Mouse (Mus musculus) left cerebral cortex, adult 2 months (tissue): ENCODE measurements around the gene Zfp58. TPM values are rescaled to one million over a fixed set of nuclear protein-coding genes. Genes with fewer than 3 reads are reported as not detected.
"Not testable (repeated sequence)": the region's sequence is repeated elsewhere in the genome, so short reads cannot be mapped to it uniquely, and the experiment has no call there.

Source experiments
- DNase-seq, 2 experiments: peaks; one replicate each; pipeline ENCODE4 v3.0.0; 2021 to 2022; ENCODE audit warnings: low spot score in 2 of 2, mixed read lengths in 1 of 2; ENCODE audit errors: extremely low spot score in 1 of 2
- H3K27ac ChIP-seq: fragments of 200-600 bp; 2 replicates; pipeline ENCODE4 v1.8.1; 2022
- H3K4me3 ChIP-seq: fragments of 200-600 bp; 2 replicates; pipeline ENCODE4 v1.8.1; 2022
- CTCF ChIP-seq: fragments of 200-600 bp; IDR thresholded peaks from 2 replicates; pipeline ENCODE4 v1.8.1; 2022; ENCODE audit warnings: antibody characterized with exemption, mild to moderate bottlenecking, moderate library complexity
- intact Hi-C: fragments of 180-260 bp; cut with DNase I; formaldehyde crosslinking; loops from one replicate; pipeline ENCODE4 v1.15.1; 2025
- long read RNA-seq, 2 experiments: library from polyadenylated mRNA; stranded (forward); transcript quantifications; one replicate each; pipeline ENCODE4 v2.0.0; 2021; ENCODE audit warnings: borderline mapping rate in 2 of 2
- total RNA-seq, 2 experiments: library from RNA; stranded (reverse); gene quantifications; 2 replicates each; pipeline ENCODE4 v1.2.3; 2021

Gene Zfp58
- 1 to 10 TPM; 8.7 to 9.8 TPM for total RNA-seq
- long read RNA-seq, experiment 1, partial matches to known transcripts = 0 of 6 reads
- long read RNA-seq, experiment 1, other reads (novel, unspliced or antisense) = 1 of 6 reads
- long read RNA-seq, experiment 2, partial matches to known transcripts = 0 of 3 reads
- long read RNA-seq, experiment 2, other reads (novel, unspliced or antisense) = 1 of 3 reads

- intact Hi-C loops = loop anchor here (1.0 to 10.0 kb wide), 3 partner anchors 16 to 255 kb away; partner anchors contain the start of genes Gm26965, Zfp85, Zfp87 and Zfp874b
- Histone ChIP-seq H3K4me3 (peak within 1 kb of the TSS; percentile 86), H3K27ac (peak within 1 kb of the TSS; percentile 7; the same call in 1 of the 2 replicates)
- no peak for TF ChIP-seq CTCF
- DNase-seq = peak; percentile 84 to 85
Observed at GRCm38 (mm10) chr13:67500084-67500719, at the start of gene Zfp58. Zfp58 (minus strand) TSS chr13:67500555.

- intact Hi-C loops = no loop called here
- H3K4me3 ChIP-seq = no peak overlapping the region
- DNase-seq = no peak
- no peak overlapping the region for H3K27ac ChIP-seq
- no peak for TF ChIP-seq CTCF
Observed at GRCm38 (mm10) chr13:67545941-67546340, 45.6 kb upstream of the Zfp58 start.

- Histone ChIP-seq H3K27ac (no peak overlapping the region), H3K4me3 (no peak overlapping the region)
- TF ChIP-seq CTCF = no peak
- DNase-seq = no peak
- intact Hi-C loops = no loop called here
Observed at GRCm38 (mm10) chr13:67527049-67527730, 26.8 kb upstream of the Zfp58 start.

GRCm38 (mm10) chr13:67525753-67526410, 25.5 kb upstream of the Zfp58 start, which contains the start of the genes Gm26965 and Zfp87:
Gm26965 (minus strand) TSS chr13:67526151.
Zfp87 (minus strand) TSS chr13:67526177.
- DNase-seq = peak; percentile 91 to 92
- no peak; the same call in 1 of the 2 replicates for TF ChIP-seq CTCF
- H3K4me3 ChIP-seq = peak within 1 kb of the TSS; percentile 76
- peak within 1 kb of the TSS; percentile 70 for H3K27ac ChIP-seq
- intact Hi-C loops = loop anchor here (1.0 kb wide), 2 partner anchors 26 to 203 kb away; partner anchors contain the start of genes Zfp58 and Zfp65

- no peak for DNase-seq
- H3K4me3 ChIP-seq = peak overlapping the region; percentile 86
- TF ChIP-seq CTCF = no peak
- H3K27ac ChIP-seq = no peak overlapping the region
- intact Hi-C loops = loop anchor here (1.0 to 10.0 kb wide), 3 partner anchors 17 to 254 kb away; partner anchors contain the start of genes Gm26965, Zfp85, Zfp87 and Zfp874b
Observed at GRCm38 (mm10) chr13:67500908-67501307, 553 bp upstream of the Zfp58 start.

GRCm38 (mm10) chr13:67495631-67496030, 4.7 kb downstream of the Zfp58 start:
- intact Hi-C loops = no loop called here
- TF ChIP-seq CTCF = no peak
- no peak for DNase-seq
- no peak overlapping the region for H3K4me3 ChIP-seq
- no peak overlapping the region for H3K27ac ChIP-seq

GRCm38 (mm10) chr13:67484424-67484811, 15.9 kb downstream of the Zfp58 start:
- peak overlapping the region; percentile 94 for H3K27ac ChIP-seq
- TF ChIP-seq CTCF = no peak
- DNase-seq = no peak
- peak overlapping the region; percentile 53 for H3K4me3 ChIP-seq
- intact Hi-C loops = loop anchor here (1.0 to 2.0 kb wide), 2 partner anchors 16 to 34 kb away; partner anchors contain the start of genes Zfp58 and Zfp874a

- intact Hi-C loops = loop anchor here (1.0 to 2.0 kb wide), 2 partner anchors 16 to 33 kb away; partner anchors contain the start of genes Zfp58 and Zfp874a
- TF ChIP-seq CTCF = no peak
Observed at GRCm38 (mm10) chr13:67483625-67484423, 16.5 kb downstream of the Zfp58 start, which contains the start of gene Zfp874b. Zfp874b (minus strand) TSS chr13:67484258.

DNA sequence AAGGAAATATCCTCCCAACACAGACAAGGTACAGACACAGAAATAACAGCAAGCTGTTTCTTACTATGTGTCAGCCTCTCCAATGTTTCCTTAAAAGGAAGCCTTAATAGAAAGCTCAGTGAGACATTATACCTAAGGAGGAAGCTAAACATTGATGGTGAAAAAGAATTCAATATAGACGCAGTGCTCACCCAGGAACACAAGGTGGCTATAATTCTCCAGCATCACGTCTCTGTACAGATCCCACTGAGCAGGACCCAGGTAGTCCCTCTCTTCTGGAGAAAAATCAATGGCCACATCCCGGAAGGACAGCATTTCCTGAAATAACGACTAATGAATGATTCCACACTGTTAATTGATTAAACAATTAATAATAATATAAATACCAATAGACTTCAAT, 18.8 kb downstream of the Zfp58 start:
- DNase-seq = no peak
- Histone ChIP-seq H3K27ac (no peak overlapping the region), H3K4me3 (no peak overlapping the region)
- TF ChIP-seq CTCF = no peak; the same call in 1 of the 2 replicates
- intact Hi-C loops = no loop called here

More at GRCm38 (mm10) chr13:67483625-67484423, 16.5 kb downstream of the Zfp58 start, which contains the start of gene Zfp874b:
- Histone ChIP-seq H3K27ac (peak within 1 kb of the TSS; percentile 94), H3K4me3 (peak within 1 kb of the TSS; percentile 53)
- DNase-seq = peak; percentile 78 to 84

DNA sequence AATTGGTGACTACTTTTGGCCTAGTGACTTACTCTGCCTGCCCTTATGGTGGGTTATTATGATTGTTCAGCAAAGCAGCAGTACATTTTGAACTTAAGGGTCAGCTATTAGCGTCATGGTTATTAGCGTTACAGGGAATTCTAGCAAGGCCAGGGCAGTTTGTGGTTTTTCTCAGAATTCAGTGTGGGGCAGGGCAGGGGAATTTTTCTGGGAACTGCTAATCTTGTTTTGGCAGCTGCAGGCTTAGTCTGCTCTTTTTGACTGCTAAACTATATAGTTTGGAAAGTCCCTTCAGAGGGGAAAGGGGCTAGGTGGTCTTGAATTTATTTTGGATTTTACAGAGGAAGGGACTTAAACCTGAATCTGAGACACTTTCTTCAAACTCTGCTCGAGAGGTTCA, 31.1 kb downstream of the Zfp58 start:
- TF ChIP-seq CTCF = no peak
- intact Hi-C loops = no loop called here
- no peak overlapping the region for H3K4me3 ChIP-seq
- no peak for DNase-seq
- no peak overlapping the region for H3K27ac ChIP-seq

- DNase-seq, H3K4me3 ChIP-seq, H3K27ac ChIP-seq, intact Hi-C loops: not testable (repeated sequence)
Observed at GRCm38 (mm10) chr13:67463506-67464185, 36.7 kb downstream of the Zfp58 start.
